Mouse (Mus musculus): ENCODE measurements around the gene Olfr1535. TPM values are rescaled to one million over a fixed set of nuclear protein-coding genes. Genes with fewer than 3 reads are reported as not detected.

The Olfr1535 gene
- 0.13 TPM in 1 of 2 replicates, not detected in the other for polyA plus RNA-seq (2015; fragmentation: Nextera tagmentation; extraction: Ambion mirVana)

- H3K9me3 ChIP-seq (replicated peaks; ENCODE audit: control insufficient read depth, low read length) = no peaks in the 10 kb centered on the region
- 51% methylated on average over 1 of the region's 1 CpGs for WGBS
- no peak for ATAC-seq (ENCODE audit: insufficient read depth, low FRiP score)
- no peak within 1 kb of the TSS for H3K27ac ChIP-seq (ENCODE audit: low read length)
- H3K4me2 ChIP-seq (ENCODE audit: low read depth, low read length) = no peak within 1 kb of the TSS
- no peak within 1 kb of the TSS for H3K4me3 ChIP-seq (replicated peaks; ENCODE audit: low read length)
- H3K9ac ChIP-seq (ENCODE audit: low read length) = no peak within 1 kb of the TSS
- no peaks in the 10 kb centered on the region for H3K4me1 ChIP-seq (ENCODE audit: control insufficient read depth, insufficient read depth, low read length)
- no peaks in the 10 kb centered on the region for H3K36me3 ChIP-seq (ENCODE audit: control insufficient read depth, insufficient read depth, low read length)
- no peaks in the 10 kb centered on the region for H3K27me3 ChIP-seq (ENCODE audit: control insufficient read depth, insufficient read depth, low read length)
Measured at GRCm38 (mm10) chr13:21559793-21560192, at the start of gene Olfr1535. Gene Olfr1535 (minus strand): TSS chr13:21559893.

GRCm38 (mm10) chr13:21591618-21592017 lies 31.9 kb upstream of the Olfr1535 start:
- Histone ChIP-seq H3K4me1 (ENCODE audit: control insufficient read depth, insufficient read depth, low read length) (no peaks in the 10 kb centered on the region), H3K27me3 (ENCODE audit: control insufficient read depth, insufficient read depth, low read length) (no peaks in the 10 kb centered on the region), H3K9me3 (replicated peaks; ENCODE audit: control insufficient read depth, low read length) (0 out of 2 replicates have a peak, but pooled peaks cover 3% of the 10 kb centered on the region), H3K4me2 (ENCODE audit: low read depth, low read length) (no peak overlapping the region), H3K36me3 (ENCODE audit: control insufficient read depth, insufficient read depth, low read length) (no peaks in the 10 kb centered on the region), H3K27ac (ENCODE audit: low read length) (no peak overlapping the region), H3K4me3 (replicated peaks; ENCODE audit: low read length) (no peak overlapping the region), H3K9ac (ENCODE audit: low read length) (no peak overlapping the region)
- 46% methylated on average over 2 of the region's 2 CpGs for WGBS
- ATAC-seq (ENCODE audit: insufficient read depth, low FRiP score) = no peak; the same call in 1 of the 2 replicates

GRCm38 (mm10) chr13:21581659-21582058 lies 22.0 kb upstream of the Olfr1535 start, which contains the start of gene Olfr1364:
Gene Olfr1364 (minus strand): TSS chr13:21581759.
- 86% methylated on average over 2 of the region's 2 CpGs for WGBS
- Histone ChIP-seq H3K27me3 (ENCODE audit: control insufficient read depth, insufficient read depth, low read length) (no peaks in the 10 kb centered on the region), H3K27ac (ENCODE audit: low read length) (no peak within 1 kb of the TSS), H3K4me1 (ENCODE audit: control insufficient read depth, insufficient read depth, low read length) (no peaks in the 10 kb centered on the region), H3K36me3 (ENCODE audit: control insufficient read depth, insufficient read depth, low read length) (no peaks in the 10 kb centered on the region), H3K9me3 (replicated peaks; ENCODE audit: control insufficient read depth, low read length) (no peaks in the 10 kb centered on the region), H3K9ac (ENCODE audit: low read length) (no peak within 1 kb of the TSS), H3K4me3 (replicated peaks; ENCODE audit: low read length) (no peak within 1 kb of the TSS), H3K4me2 (ENCODE audit: low read depth, low read length) (no peak within 1 kb of the TSS)
- no peak for ATAC-seq (ENCODE audit: insufficient read depth, low FRiP score)

- no peaks in the 10 kb centered on the region for H3K36me3 ChIP-seq (ENCODE audit: control insufficient read depth, insufficient read depth, low read length)
- H3K9me3 ChIP-seq (replicated peaks; ENCODE audit: control insufficient read depth, low read length) = no peaks in the 10 kb centered on the region
- no peak overlapping the region for H3K27ac ChIP-seq (ENCODE audit: low read length)
- no peaks in the 10 kb centered on the region for H3K27me3 ChIP-seq (ENCODE audit: control insufficient read depth, insufficient read depth, low read length)
- 36% methylated on average over 3 of the region's 3 CpGs for WGBS
- no peak overlapping the region for H3K9ac ChIP-seq (ENCODE audit: low read length)
- ATAC-seq (ENCODE audit: insufficient read depth, low FRiP score) = no peak
- H3K4me3 ChIP-seq (replicated peaks; ENCODE audit: low read length) = no peak overlapping the region
- H3K4me2 ChIP-seq (ENCODE audit: low read depth, low read length) = no peak overlapping the region
- H3K4me1 ChIP-seq (ENCODE audit: control insufficient read depth, insufficient read depth, low read length) = no peaks in the 10 kb centered on the region
Measured at GRCm38 (mm10) chr13:21550416-21551110, 9.1 kb downstream of the Olfr1535 start.

GRCm38 (mm10) chr13:21549487-21549886 lies 10.2 kb downstream of the Olfr1535 start:
- H3K4me1 ChIP-seq (ENCODE audit: control insufficient read depth, insufficient read depth, low read length) = no peaks in the 10 kb centered on the region
- no peaks in the 10 kb centered on the region for H3K9me3 ChIP-seq (replicated peaks; ENCODE audit: control insufficient read depth, low read length)
- no peak overlapping the region for H3K4me2 ChIP-seq (ENCODE audit: low read depth, low read length)
- no peaks in the 10 kb centered on the region for H3K27me3 ChIP-seq (ENCODE audit: control insufficient read depth, insufficient read depth, low read length)
- no peak overlapping the region for H3K9ac ChIP-seq (ENCODE audit: low read length)
- no peak overlapping the region for H3K27ac ChIP-seq (ENCODE audit: low read length)
- H3K4me3 ChIP-seq (replicated peaks; ENCODE audit: low read length) = no peak overlapping the region
- ATAC-seq (ENCODE audit: insufficient read depth, low FRiP score) = no peak
- no peaks in the 10 kb centered on the region for H3K36me3 ChIP-seq (ENCODE audit: control insufficient read depth, insufficient read depth, low read length)
- WGBS = 86% methylated on average over 3 of the region's 3 CpGs

- H3K9ac ChIP-seq (ENCODE audit: low read length) = no peak within 1 kb of the TSS
- H3K4me2 ChIP-seq (ENCODE audit: low read depth, low read length) = no peak within 1 kb of the TSS
- no peaks in the 10 kb centered on the region for H3K4me1 ChIP-seq (ENCODE audit: control insufficient read depth, insufficient read depth, low read length)
- no peak within 1 kb of the TSS for H3K4me3 ChIP-seq (replicated peaks; ENCODE audit: low read length)
- WGBS = 77% methylated on average over 1 of the region's 1 CpGs
- no peaks in the 10 kb centered on the region for H3K27me3 ChIP-seq (ENCODE audit: control insufficient read depth, insufficient read depth, low read length)
- no peaks in the 10 kb centered on the region for H3K9me3 ChIP-seq (replicated peaks; ENCODE audit: control insufficient read depth, low read length)
- H3K27ac ChIP-seq (ENCODE audit: low read length) = no peak within 1 kb of the TSS
- no peak for ATAC-seq (ENCODE audit: insufficient read depth, low FRiP score)
- no peaks in the 10 kb centered on the region for H3K36me3 ChIP-seq (ENCODE audit: control insufficient read depth, insufficient read depth, low read length)
Measured at GRCm38 (mm10) chr13:21542708-21543107, 17.0 kb downstream of the Olfr1535 start, which contains the start of gene Olfr1366. Gene Olfr1366 (minus strand): TSS chr13:21542808.

GRCm38 (mm10) chr13:21530781-21531201 lies 28.9 kb downstream of the Olfr1535 start, which contains the start of gene Zkscan8:
Gene Zkscan8 (minus strand): TSS chr13:21531120.
- Histone ChIP-seq H3K27me3 (ENCODE audit: control insufficient read depth, insufficient read depth, low read length) (no peaks in the 10 kb centered on the region), H3K4me1 (ENCODE audit: control insufficient read depth, insufficient read depth, low read length) (peaks cover 4% of the 10 kb centered on the region; the same call in 1 of the 2 replicates), H3K4me3 (replicated peaks; ENCODE audit: low read length) (peak within 1 kb of the TSS; percentile 93), H3K27ac (ENCODE audit: low read length) (peak within 1 kb of the TSS; percentile 95), H3K9ac (ENCODE audit: low read length) (peak within 1 kb of the TSS; percentile 100), H3K36me3 (ENCODE audit: control insufficient read depth, insufficient read depth, low read length) (peaks cover 4% of the 10 kb centered on the region; the same call in 1 of the 2 replicates), H3K4me2 (ENCODE audit: low read depth, low read length) (peak within 1 kb of the TSS; percentile 73), H3K9me3 (replicated peaks; ENCODE audit: control insufficient read depth, low read length) (no peaks in the 10 kb centered on the region)
- ATAC-seq (ENCODE audit: insufficient read depth, low FRiP score) = peak; percentile 99
- WGBS = under 1% methylated on average over 39 of the region's 39 CpGs

- H3K27me3 ChIP-seq (ENCODE audit: control insufficient read depth, insufficient read depth, low read length) = no peaks in the 10 kb centered on the region
- peak overlapping the region; percentile 73 for H3K4me2 ChIP-seq (ENCODE audit: low read depth, low read length)
- H3K36me3 ChIP-seq (ENCODE audit: control insufficient read depth, insufficient read depth, low read length) = peaks cover 4% of the 10 kb centered on the region; the same call in 1 of the 2 replicates
- H3K4me3 ChIP-seq (replicated peaks; ENCODE audit: low read length) = peak overlapping the region; percentile 93
- ATAC-seq (ENCODE audit: insufficient read depth, low FRiP score) = no peak
- H3K4me1 ChIP-seq (ENCODE audit: control insufficient read depth, insufficient read depth, low read length) = peaks cover 4% of the 10 kb centered on the region; the same call in 1 of the 2 replicates
- no peaks in the 10 kb centered on the region for H3K9me3 ChIP-seq (replicated peaks; ENCODE audit: control insufficient read depth, low read length)
- 40% methylated on average over 7 of the region's 7 CpGs for WGBS
- peak overlapping the region; percentile 46 for H3K9ac ChIP-seq (ENCODE audit: low read length)
- H3K27ac ChIP-seq (ENCODE audit: low read length) = no peak overlapping the region
Measured at GRCm38 (mm10) chr13:21530136-21530535, 29.6 kb downstream of the Olfr1535 start.

GRCm38 (mm10) chr13:21506221-21506649 lies 53.5 kb downstream of the Olfr1535 start:
- Histone ChIP-seq H3K4me3 (replicated peaks; ENCODE audit: low read length) (peak overlapping the region; percentile 70), H3K27me3 (ENCODE audit: control insufficient read depth, insufficient read depth, low read length) (no peaks in the 10 kb centered on the region), H3K4me1 (ENCODE audit: control insufficient read depth, insufficient read depth, low read length) (0 out of 2 replicates have a peak, but pooled peaks cover 6% of the 10 kb centered on the region), H3K36me3 (ENCODE audit: control insufficient read depth, insufficient read depth, low read length) (no peaks in the 10 kb centered on the region), H3K9me3 (replicated peaks; ENCODE audit: control insufficient read depth, low read length) (no peaks in the 10 kb centered on the region), H3K4me2 (ENCODE audit: low read depth, low read length) (peak overlapping the region; percentile 72), H3K27ac (ENCODE audit: low read length) (peak overlapping the region; percentile 86), H3K9ac (ENCODE audit: low read length) (peak overlapping the region; percentile 81)
- ATAC-seq (ENCODE audit: insufficient read depth, low FRiP score) = peak; percentile 100
- WGBS = under 1% methylated on average over 21 of the region's 21 CpGs

Measured in stomach, embryonic 16.5 days (tissue).